Mouse (Mus musculus) gastrocnemius, postnatal 4 days (tissue): ENCODE measurements around the gene Pdp2. TPM values are rescaled to one million over a fixed set of nuclear protein-coding genes. Genes with fewer than 3 reads are reported as not detected.
"Not testable (repeated sequence)": the region's sequence is repeated elsewhere in the genome, so short reads cannot be mapped to it uniquely, and the experiment has no call there.

Source experiments
- DNase-seq, 2 experiments: peaks; one replicate each; pipeline ENCODE4 v3.0.0; 2021 to 2022; ENCODE audit warnings: low spot score in 2 of 2, mixed read lengths in 2 of 2
- total RNA-seq, 2 experiments: library from RNA; stranded (reverse); gene quantifications; 2 replicates each; pipeline ENCODE4 v1.2.3; 2021

The Pdp2 gene
- total RNA-seq, 2 experiments from 2014 or later = 5.9 to 6.9 TPM

DNA sequence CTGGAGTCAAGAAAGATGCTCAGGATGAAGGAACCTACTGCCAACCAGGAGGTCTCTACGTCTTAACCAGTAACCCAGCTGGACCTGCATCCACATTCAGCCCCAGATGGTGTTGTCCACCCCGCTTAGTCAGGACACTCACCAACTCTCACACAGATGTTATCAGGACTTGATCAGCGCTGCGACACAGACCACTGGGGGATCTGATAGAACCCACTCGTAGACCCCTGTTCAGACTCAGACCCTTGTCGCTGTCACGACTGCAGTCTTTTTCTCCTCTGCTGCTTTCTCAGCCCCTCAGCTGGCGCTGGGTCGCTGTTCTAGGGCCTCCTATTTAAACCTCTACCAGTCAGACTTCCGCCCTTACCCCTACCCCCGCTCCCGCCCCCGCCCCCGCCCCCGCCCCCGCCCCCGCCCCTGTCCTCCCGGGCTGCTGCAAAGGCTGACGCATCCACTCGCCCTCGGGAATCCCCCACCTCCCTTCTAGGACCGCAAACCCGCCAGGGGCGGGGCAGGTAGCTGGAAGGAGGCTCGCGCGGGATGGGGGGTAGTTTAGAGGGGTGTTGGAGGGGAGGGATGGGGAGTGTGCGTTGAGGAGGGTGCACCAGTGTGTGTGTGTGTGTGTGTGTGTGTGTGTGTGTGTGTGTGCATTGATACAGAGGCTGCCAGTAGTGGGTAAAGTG, 39.9 kb downstream of the Pdp2 start, which contains the start of gene Rrad:
Gene Rrad, minus strand, starts transcription at position 347 of the 683 bp plus-strand sequence.
- peak in 1 of 2 experiments; percentile 26 for DNase-seq

DNA sequence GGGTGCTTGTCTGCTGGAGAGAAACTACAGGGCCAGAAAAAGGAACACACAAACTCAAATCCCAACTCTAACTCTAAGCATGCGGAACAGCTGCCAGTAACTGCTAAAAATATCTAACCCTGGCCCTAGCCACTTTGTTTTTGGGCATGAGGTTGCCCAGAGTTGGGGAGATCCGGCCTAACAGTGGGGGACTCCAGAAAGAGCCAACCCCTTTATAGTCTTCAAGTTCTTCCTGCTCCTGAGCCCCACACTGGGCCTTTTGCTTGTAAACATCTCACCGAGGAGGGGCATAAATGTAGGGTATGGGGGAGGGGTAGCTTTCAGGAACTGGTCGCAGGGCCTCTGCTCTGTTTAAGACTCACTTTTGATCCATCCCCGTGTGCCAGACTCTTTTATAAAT, 40.7 kb downstream of the Pdp2 start:
- peak in 1 of 2 experiments; percentile 12 for DNase-seq

DNA sequence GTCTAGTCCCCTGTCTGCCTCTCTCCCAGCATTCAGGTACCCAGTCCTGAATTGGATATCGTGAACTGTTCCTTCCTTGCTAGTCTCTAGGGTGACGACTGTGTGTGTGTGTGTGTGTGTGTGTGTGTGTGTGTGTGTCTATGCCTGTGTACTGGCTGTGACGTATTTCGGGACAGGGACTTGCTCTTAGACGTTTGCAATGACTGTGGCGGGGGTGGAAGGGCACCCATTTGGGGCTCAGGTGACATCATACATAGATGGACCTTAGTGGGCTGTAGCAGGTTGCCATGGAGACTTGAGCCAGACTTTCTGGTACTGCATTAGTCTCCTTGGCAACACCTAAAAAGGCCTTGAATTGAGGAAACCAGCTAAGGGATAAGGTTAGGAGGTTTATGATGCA, 41.2 kb downstream of the Pdp2 start:
- peak in 1 of 2 experiments; percentile 14 for DNase-seq

DNA sequence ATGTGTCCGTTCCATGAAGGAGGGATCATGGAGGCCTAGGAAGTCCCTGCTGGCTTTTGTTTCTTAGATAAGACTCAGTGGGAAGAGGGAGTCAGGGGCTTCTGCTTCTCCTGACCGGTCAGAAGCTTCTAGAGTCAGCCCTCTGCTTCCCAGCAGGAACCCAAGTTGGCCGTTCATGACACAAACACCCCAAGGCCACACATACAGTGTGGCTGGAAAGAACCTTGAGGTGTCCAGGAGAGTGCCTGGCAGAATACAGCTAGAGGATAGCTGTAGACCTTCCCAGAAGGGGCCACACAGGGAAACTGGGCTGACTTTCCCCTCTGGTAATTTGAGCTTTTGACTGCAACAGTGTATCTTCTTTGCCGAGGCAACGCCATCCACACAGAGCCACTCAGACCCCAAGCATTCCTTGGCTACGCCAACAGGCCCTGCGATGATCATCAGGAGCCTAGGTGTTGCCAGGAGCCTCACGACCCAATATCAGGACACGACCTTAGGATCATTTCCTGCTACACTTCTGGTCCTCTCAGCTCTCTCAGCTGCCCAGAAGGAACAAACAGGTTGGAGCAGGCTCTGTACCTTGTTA, 42.0 kb downstream of the Pdp2 start:
- peak in 1 of 2 experiments; percentile 14 for DNase-seq

DNA sequence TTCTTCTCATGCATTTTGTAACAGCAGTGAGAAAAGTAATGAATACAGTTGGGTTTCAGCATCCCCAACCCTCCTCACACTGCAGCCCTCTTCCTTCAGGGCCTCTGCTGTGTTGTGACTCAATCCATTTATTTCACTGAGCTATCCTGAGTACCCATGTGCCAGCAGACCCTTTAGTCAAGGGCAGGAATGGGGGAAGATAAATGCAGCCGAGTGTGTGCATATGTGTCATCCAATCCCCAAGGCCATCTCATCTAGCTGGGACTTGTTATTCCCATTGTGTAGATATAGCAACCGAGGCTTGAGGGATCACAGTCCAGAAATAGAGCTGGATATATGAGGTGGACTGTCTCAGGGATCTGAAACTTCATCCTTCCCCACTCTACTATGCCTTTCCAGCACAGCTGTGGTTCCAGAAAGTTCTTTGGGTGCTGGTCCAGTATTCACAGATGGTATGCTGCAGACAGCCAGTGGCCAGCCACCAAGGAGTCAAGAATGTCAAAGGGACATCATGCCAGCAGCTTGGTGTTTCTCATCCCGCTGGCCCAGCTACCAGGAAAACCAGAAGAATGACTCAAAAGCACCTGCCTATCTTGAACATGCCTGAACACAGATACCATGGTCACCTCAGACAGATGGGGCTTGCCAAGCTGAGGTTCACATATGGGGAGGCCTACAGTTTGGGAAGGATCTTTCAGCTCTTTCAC, 43.9 kb downstream of the Pdp2 start:
- peak in 1 of 2 experiments; percentile 12 for DNase-seq

DNA sequence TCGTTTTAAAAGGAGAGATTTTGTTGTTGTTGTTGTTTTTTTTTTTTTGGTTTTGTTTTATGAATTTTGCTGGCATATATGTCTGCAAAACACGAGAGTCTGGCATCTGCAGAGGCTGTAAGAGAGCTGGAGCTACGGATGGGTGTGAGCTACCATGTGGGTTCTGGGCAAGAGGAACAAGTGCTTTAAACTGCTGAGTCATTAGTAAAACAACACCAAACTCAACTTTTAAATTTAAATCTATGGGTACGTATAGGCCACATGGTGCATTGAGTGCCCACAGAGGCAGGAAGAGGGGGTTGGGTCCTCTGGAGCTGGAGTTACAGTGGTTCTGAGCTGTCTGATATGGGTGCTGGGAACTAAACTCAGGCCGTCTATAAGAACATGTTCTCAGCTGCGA, 46.8 kb downstream of the Pdp2 start:
- peak in 1 of 2 experiments; percentile 5 for DNase-seq

DNA sequence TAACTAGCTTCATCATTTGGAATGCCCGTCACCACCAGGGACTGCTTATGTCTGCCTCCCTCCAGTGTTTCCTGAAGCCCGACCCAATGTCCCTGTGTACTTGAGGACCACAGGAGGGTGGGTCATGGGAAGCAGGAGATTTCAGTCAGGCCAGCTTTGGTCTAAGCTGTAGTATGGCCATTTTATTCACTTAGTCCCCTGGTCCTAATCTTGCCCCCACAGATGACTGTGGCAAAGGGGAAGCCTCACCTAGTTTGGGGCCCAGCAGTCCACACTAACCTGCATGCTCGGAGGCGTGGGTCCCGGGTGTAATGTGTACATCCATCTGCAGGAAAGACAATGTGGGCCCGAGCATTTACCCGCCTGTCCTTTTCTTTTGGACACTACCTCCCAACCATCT, 49.0 kb downstream of the Pdp2 start:
- DNase-seq = no peak

DNA sequence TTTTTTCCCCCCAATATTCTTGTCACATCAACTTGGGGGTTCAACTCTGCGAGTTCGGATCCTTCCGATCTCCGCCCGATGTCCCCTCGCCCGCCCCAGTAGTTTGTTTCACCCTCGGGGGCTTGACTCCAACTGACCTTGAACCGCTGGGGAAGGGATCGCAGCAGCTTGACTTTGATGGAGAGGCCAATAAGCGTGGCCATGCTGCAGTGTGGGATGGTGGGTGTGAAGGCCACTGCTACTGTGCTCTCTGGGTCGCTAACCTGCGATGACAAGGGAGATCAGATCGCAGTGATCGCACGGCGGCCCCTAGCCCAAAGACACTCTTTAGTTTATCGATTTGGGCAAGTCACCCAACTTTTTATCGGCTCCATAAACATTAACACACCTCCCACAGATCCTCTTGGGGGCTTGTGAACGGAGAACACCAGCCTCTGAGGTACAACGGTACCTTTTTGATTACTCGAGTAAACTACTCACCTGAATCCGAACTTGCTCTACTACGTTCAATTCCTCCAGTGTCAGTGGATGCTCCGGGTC, 49.6 kb downstream of the Pdp2 start:
- DNase-seq = peak in 1 of 2 experiments; percentile 7

DNA sequence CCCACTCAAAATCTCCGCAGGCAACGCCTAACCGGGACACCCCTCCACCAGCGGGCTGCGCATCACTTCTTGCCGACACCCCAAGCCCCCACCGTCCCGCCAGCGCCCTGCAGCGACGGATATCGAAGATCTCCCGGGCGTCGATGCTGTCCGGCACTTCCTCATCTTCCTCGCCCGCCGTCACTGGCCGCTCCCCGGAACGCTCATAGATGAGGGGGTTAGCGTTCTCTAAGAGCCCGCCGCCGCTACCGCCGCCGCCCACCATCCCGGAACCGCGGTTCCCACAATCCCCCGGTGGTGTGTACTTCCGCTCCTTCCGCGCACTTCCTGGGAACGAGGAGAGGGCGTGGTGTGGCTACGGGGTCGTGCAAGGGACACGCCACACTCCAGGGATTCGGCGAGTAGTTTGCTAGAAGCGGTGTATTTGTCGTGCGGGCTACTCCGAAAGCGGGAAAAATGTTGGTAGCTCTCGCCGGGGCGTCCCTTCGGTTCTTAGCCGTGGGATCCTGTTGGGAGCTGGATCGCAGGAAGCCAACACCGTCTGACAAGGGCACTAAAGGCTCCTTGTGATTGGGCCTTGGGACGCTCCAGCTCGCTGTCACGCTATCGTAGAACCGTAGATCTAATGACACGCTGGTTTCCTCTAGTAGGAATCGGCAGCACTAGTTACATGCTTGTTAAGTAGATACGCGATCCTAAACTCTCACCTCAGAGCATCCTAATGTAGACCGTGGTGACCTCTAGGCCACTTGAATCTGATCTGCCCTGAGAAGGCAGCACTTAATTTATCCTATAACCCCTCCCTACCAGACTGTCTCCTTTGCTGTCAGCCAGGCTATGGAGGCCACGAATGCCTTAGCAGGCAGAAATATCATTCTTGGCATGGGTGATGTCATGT, 50.4 kb downstream of the Pdp2 start, which contains the start of gene Ciao2b:
Gene Ciao2b, minus strand, starts transcription at position 540 of the 898 bp plus-strand sequence.
- peak; percentile 68 to 88 for DNase-seq

DNA sequence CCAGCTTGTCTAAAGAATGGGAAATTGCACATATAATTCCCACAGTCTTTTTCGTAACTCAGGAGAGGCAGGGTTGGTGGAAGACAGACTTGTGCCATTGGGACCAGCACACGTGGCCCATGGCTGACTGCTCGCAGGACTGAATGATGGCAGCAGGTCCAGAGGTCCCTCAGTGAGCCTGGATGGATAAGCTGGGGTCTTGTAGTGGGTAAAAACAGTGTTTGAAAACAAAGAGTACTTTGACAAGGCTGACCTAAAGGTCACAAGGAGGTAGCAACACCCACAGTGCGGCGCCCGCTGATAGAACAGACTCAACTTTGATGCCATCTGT, 51.0 kb downstream of the Pdp2 start:
- no peak for DNase-seq

DNA sequence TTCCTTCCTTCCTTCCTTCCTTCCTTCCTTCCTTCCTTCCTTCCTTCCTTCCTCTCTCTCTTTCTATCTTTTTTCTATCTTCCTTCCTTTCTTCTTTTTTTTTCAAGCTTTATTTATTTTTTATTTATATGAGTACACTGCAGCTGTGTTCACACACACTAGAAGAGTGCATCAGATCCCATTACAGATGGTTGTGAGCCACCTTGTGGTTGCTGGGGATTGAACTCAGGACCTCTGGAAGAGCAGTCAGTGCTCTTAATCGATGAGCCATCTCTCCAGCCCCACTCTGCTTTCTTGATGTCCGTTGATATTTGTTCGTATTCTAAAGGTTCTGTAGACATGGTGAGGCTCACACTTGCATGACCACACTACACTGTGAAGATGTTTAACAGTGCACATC, 52.9 kb downstream of the Pdp2 start:
- DNase-seq = not testable (repeated sequence)

Other genes with a start within 250 kb of the Pdp2 start
- gene Cmtm4, start 195.6 kb upstream of the Pdp2 start, total RNA-seq = 10 to 100 TPM in 1 of 2 experiments, 1 to 10 TPM in 1; 9.9 to 10.5 TPM
- gene Dync1li2, start 148.4 kb upstream of the Pdp2 start, total RNA-seq = 100 to 1,000 TPM; 102 to 116 TPM
- gene Terb1, start 81.5 kb upstream of the Pdp2 start, total RNA-seq = under 1 TPM; 0.22 to 0.36 TPM
- 10 to 100 TPM; 34.8 to 41.8 TPM for gene Nae1, start 56.8 kb upstream of the Pdp2 start, total RNA-seq
- gene Car7, start 56.8 kb upstream of the Pdp2 start, total RNA-seq = under 1 TPM; 0.64 to 0.80 TPM
- gene Cdh16, start 32.9 kb downstream of the Pdp2 start, total RNA-seq = 1 to 10 TPM; 1.9 to 2.4 TPM
- 10 to 100 TPM; 93.9 to 98.3 TPM for gene Rrad, start 39.9 kb downstream of the Pdp2 start, total RNA-seq
- 10 to 100 TPM; 51.6 to 58.9 TPM for gene Ciao2b, start 50.5 kb downstream of the Pdp2 start, total RNA-seq
- not detected for gene Ces2a, start 142.6 kb downstream of the Pdp2 start, total RNA-seq
- under 1 TPM; 0.10 to 0.18 TPM for gene Ces2b, start 240.1 kb downstream of the Pdp2 start, total RNA-seq